Comparison of ENCODE assay signal across 15 mouse cellular contexts in genomic region chr13:34066351-34066750, GRCm38 (mm10). TPM values are rescaled to one million over a fixed set of nuclear protein-coding genes. Genes with fewer than 3 reads are reported as not detected.
DNase-seq lines count a peak whose midpoint lies in the region; ATAC-seq lines count a peak whose summit lies in the region.
"Had no signal": no experiment of that assay in that cellular context is flagged by ENCODE, and none has a peak within 500 bp of the region (broad histone marks: within the 10 kb centered on the region; RNA-seq: fewer than 3 reads in every experiment).

No protein-coding gene starts in this region.

- whole genome bisulfite sequencing in forebrain, embryonic 16.5 days, result 32% methylated on average over 1 of the region's 1 CpGs
- 43% methylated on average over 1 of the region's 1 CpGs for WGBS in forebrain, embryonic 15.5 days
- WGBS in kidney, embryonic 15.5 days, result 88% methylated on average over 1 of the region's 1 CpGs

- ATAC-seq in forebrain, embryonic 16.5 days, result 0 out of 2 replicates have a peak, but pooled peaks have one; percentile 38
- no peak for ATAC-seq in forebrain, embryonic 15.5 days (replicated peaks)
- no peak for ATAC-seq in granulocyte monocyte progenitor cell, adult 5-6 weeks (replicated peaks; ENCODE audit: poor library complexity, severe bottlenecking)
- no peak for ATAC-seq in kidney, embryonic 15.5 days (replicated peaks; ENCODE audit: low FRiP score)
- ATAC-seq: intestine, postnatal 0 days had no signal

- no peak overlapping the region for H3K4me3 ChIP-seq in forebrain, embryonic 16.5 days (replicated peaks; ENCODE audit: low read length)
- no peak overlapping the region for H3K4me3 ChIP-seq in forebrain, embryonic 15.5 days
- no peak overlapping the region for H3K4me3 ChIP-seq in kidney, embryonic 15.5 days (replicated peaks)
- H3K4me3 ChIP-seq: limb, embryonic 13.5 days had no signal

- no peak overlapping the region for H3K27ac ChIP-seq in forebrain, embryonic 16.5 days (ENCODE audit: low read length)
- H3K27ac ChIP-seq in forebrain, embryonic 15.5 days (replicated peaks), result no peak overlapping the region
- H3K27ac ChIP-seq in kidney, embryonic 15.5 days, result no peak overlapping the region
- H3K27ac ChIP-seq: limb, embryonic 13.5 days; macrophage had no signal

- H3K36me3 ChIP-seq in forebrain, embryonic 16.5 days (ENCODE audit: control insufficient read depth, insufficient read depth), result 0 out of 2 replicates have a peak, but pooled peaks cover 2% of the 10 kb centered on the region
- H3K36me3 ChIP-seq in forebrain, embryonic 15.5 days, result no peaks in the 10 kb centered on the region
- peaks cover 35% of the 10 kb centered on the region for H3K36me3 ChIP-seq in kidney, embryonic 15.5 days

- no peak overlapping the region for H3K9ac ChIP-seq in forebrain, embryonic 16.5 days (replicated peaks; ENCODE audit: low read depth, low read length)
- no peak overlapping the region for H3K9ac ChIP-seq in forebrain, embryonic 15.5 days (replicated peaks)
- H3K9ac ChIP-seq in kidney, embryonic 15.5 days, result no peak overlapping the region
- H3K9ac ChIP-seq: limb, embryonic 13.5 days had no signal

- no peaks in the 10 kb centered on the region for H3K4me1 ChIP-seq in forebrain, embryonic 16.5 days (replicated peaks; ENCODE audit: control insufficient read depth, insufficient read depth, low read length)
- H3K4me1 ChIP-seq in forebrain, embryonic 15.5 days, result 0 out of 2 replicates have a peak, but pooled peaks cover 2% of the 10 kb centered on the region
- 0 out of 2 replicates have a peak, but pooled peaks cover 3% of the 10 kb centered on the region for H3K4me1 ChIP-seq in kidney, embryonic 15.5 days

- H3K27me3 ChIP-seq in forebrain, embryonic 16.5 days (replicated peaks; ENCODE audit: control insufficient read depth, insufficient read depth, low read length), result no peaks in the 10 kb centered on the region
- H3K27me3 ChIP-seq in forebrain, embryonic 15.5 days, result no peaks in the 10 kb centered on the region
- no peaks in the 10 kb centered on the region for H3K27me3 ChIP-seq in kidney, embryonic 15.5 days
- H3K27me3 ChIP-seq: CH12.LX; limb, embryonic 13.5 days had no signal

- peak; percentile 62 for DNase-seq in layer of hippocampus, adult 9-11 months
- DNase-seq in layer of hippocampus, postnatal 36 days, result no peak
- DNase-seq in MN1 (ENCODE audit: low spot score), result peak; percentile 16
- DNase-seq in frontal cortex, postnatal 36 days (ENCODE audit: low spot score in 2 of 2), result peak; percentile 56 to 70
- DNase-seq: cerebellum, adult 11-12 months; spleen, adult 18-20 months; thymus, adult 2 months had no signal

- H3K9me3 ChIP-seq in forebrain, embryonic 16.5 days (ENCODE audit: control insufficient read depth, low read length), result no peaks in the 10 kb centered on the region
- no peaks in the 10 kb centered on the region for H3K9me3 ChIP-seq in forebrain, embryonic 15.5 days
- no peaks in the 10 kb centered on the region for H3K9me3 ChIP-seq in kidney, embryonic 15.5 days (replicated peaks)
- H3K9me3 ChIP-seq: limb, embryonic 13.5 days had no signal

- H3K4me2 ChIP-seq in forebrain, embryonic 16.5 days (ENCODE audit: low read length), result no peak overlapping the region
- no peak overlapping the region for H3K4me2 ChIP-seq in forebrain, embryonic 15.5 days (replicated peaks)
- no peak overlapping the region for H3K4me2 ChIP-seq in kidney, embryonic 15.5 days
- H3K4me2 ChIP-seq: limb, embryonic 13.5 days had no signal

RNA-seq across cellular contexts. Expression of gene Tubb2a, which starts 11.5 kb away (rescaled TPM):
- 1,717 and 2,137 TPM in 2 replicates for polyA plus RNA-seq in forebrain, embryonic 16.5 days (2015; fragmentation: Nextera tagmentation; extraction: Ambion mirVana)
- polyA plus RNA-seq in forebrain, embryonic 15.5 days (2015; fragmentation: Nextera tagmentation; extraction: Ambion mirVana), result 1,539 and 1,682 TPM in 2 replicates
- 1,000 to 10,000 TPM; 1,112 to 1,144 TPM for total RNA-seq in layer of hippocampus, postnatal 36 days (2021)
- total RNA-seq in granulocyte monocyte progenitor cell, adult 5-6 weeks (2014; fragmentation: Nextera tagmentation), result 2.3 and 3.4 TPM in 2 replicates
- total RNA-seq in granulocyte monocyte progenitor cell, adult 5-6 weeks (2017), result 7.0 and 8.5 TPM in 2 replicates
- polyA plus RNA-seq in kidney, embryonic 15.5 days (2015; fragmentation: Nextera tagmentation; extraction: Ambion mirVana), result 102 and 132 TPM in 2 replicates

RNA-seq across cellular contexts. Expression of gene Bphl, which starts 29.0 kb away (rescaled TPM):
- 35.5 and 39.0 TPM in 2 replicates for polyA plus RNA-seq in forebrain, embryonic 16.5 days (2015; fragmentation: Nextera tagmentation; extraction: Ambion mirVana)
- polyA plus RNA-seq in forebrain, embryonic 15.5 days (2015; fragmentation: Nextera tagmentation; extraction: Ambion mirVana), result 32.9 and 35.9 TPM in 2 replicates
- total RNA-seq in layer of hippocampus, postnatal 36 days (2021), result 10 to 100 TPM; 48.7 to 55.0 TPM
- total RNA-seq in granulocyte monocyte progenitor cell, adult 5-6 weeks (2014; fragmentation: Nextera tagmentation), result 88.3 and 115 TPM in 2 replicates
- total RNA-seq in granulocyte monocyte progenitor cell, adult 5-6 weeks (2017), result 39.5 and 45.5 TPM in 2 replicates
- 66.7 and 72.2 TPM in 2 replicates for polyA plus RNA-seq in kidney, embryonic 15.5 days (2015; fragmentation: Nextera tagmentation; extraction: Ambion mirVana)

Comparison
In these comparisons a context has a peak if more than half of its experiments do, and no peak if none do; other contexts are left out.
1. DNase-seq: peak in layer of hippocampus, adult 9-11 months (single experiment), MN1 (single experiment) and frontal cortex, postnatal 36 days (2 of 2); none in layer of hippocampus, postnatal 36 days (0 of 2).
2. RNA of gene Tubb2a, which starts 11.5 kb away (polyA plus RNA-seq): 1,717 to 2,137 TPM in forebrain, embryonic 16.5 days and 1,539 to 1,682 TPM in forebrain, embryonic 15.5 days; 102 to 132 TPM in kidney, embryonic 15.5 days; every median in the first group is over 10 times any median in the second.